Mouse (Mus musculus) lung, postnatal 4 days (tissue): ENCODE data around the gene Nav2.
A peak's percentile ranks its signal among the peaks of the same experiment; 100 is the strongest.

Experiments
- DNase-seq, 2 experiments: peaks; one replicate each; pipeline ENCODE4 v3.0.0; 2021

The Nav2 gene

GRCm38 (mm10) chr7:49467861-49468260 lies 559.3 kb downstream of the Nav2 start:
- DNase-seq, result peak; percentile 50 to 68

- no peak for DNase-seq
Measured at GRCm38 (mm10) chr7:49468492-49469205, 560.1 kb downstream of the Nav2 start.

- peak; percentile 68 to 72 for DNase-seq
Measured at GRCm38 (mm10) chr7:49471278-49471677, 562.8 kb downstream of the Nav2 start.

- no peak for DNase-seq
Measured at GRCm38 (mm10) chr7:49475282-49475681, 566.8 kb downstream of the Nav2 start.

- no peak for DNase-seq
Measured at GRCm38 (mm10) chr7:49476163-49476562, 567.6 kb downstream of the Nav2 start.

- DNase-seq, result peak; percentile 43 to 58
Measured at GRCm38 (mm10) chr7:49476666-49477065, 568.1 kb downstream of the Nav2 start.

- no peak for DNase-seq
Measured at GRCm38 (mm10) chr7:49477076-49477975, 568.8 kb downstream of the Nav2 start.

- DNase-seq, result no peak
Measured at GRCm38 (mm10) chr7:49477976-49478349, 569.4 kb downstream of the Nav2 start.

- DNase-seq, result no peak
Measured at GRCm38 (mm10) chr7:49478886-49479285, 570.4 kb downstream of the Nav2 start.

GRCm38 (mm10) chr7:49480962-49481361 lies 572.4 kb downstream of the Nav2 start:
- no peak for DNase-seq

- peak; percentile 38 to 68 for DNase-seq
Measured at GRCm38 (mm10) chr7:49484036-49484744, 575.7 kb downstream of the Nav2 start.

- no peak for DNase-seq
Measured at GRCm38 (mm10) chr7:49485292-49485847, 576.9 kb downstream of the Nav2 start.

- no peak for DNase-seq
Measured at GRCm38 (mm10) chr7:49487347-49487746, 578.8 kb downstream of the Nav2 start.

GRCm38 (mm10) chr7:49488493-49489087 lies 580.1 kb downstream of the Nav2 start:
- DNase-seq, result no peak

GRCm38 (mm10) chr7:49490814-49491213 lies 582.3 kb downstream of the Nav2 start:
- no peak for DNase-seq

- DNase-seq, result no peak
Measured at GRCm38 (mm10) chr7:49492622-49493021, 584.1 kb downstream of the Nav2 start.

- peak in 1 of 2 experiments; percentile 43 for DNase-seq
Measured at GRCm38 (mm10) chr7:49493210-49493609, 584.7 kb downstream of the Nav2 start.

GRCm38 (mm10) chr7:49494654-49495053 lies 586.1 kb downstream of the Nav2 start:
- no peak for DNase-seq

GRCm38 (mm10) chr7:49496111-49496510 lies 587.6 kb downstream of the Nav2 start:
- peak in 1 of 2 experiments; percentile 53 for DNase-seq

GRCm38 (mm10) chr7:49496766-49497425 lies 588.4 kb downstream of the Nav2 start:
- peak in 1 of 2 experiments; percentile 40 for DNase-seq

GRCm38 (mm10) chr7:49497426-49497892 lies 588.9 kb downstream of the Nav2 start:
- DNase-seq, result no peak

GRCm38 (mm10) chr7:49499598-49499997 lies 591.1 kb downstream of the Nav2 start:
- DNase-seq, result no peak
